Mouse (Mus musculus) midbrain, embryonic 11.5 days (tissue): ENCODE measurements around the gene Tacc2. TPM values are rescaled to one million over a fixed set of nuclear protein-coding genes. Genes with fewer than 3 reads are reported as not detected.

Source experiments
- ATAC-seq: fragments of 200-750 bp; cut with Nextera tagmentation; 2 replicates; pipeline ENCODE4 v1.8.0; 2017; ENCODE audit warnings: moderate TSS enrichment, moderate library complexity; ENCODE audit not compliant: low FRiP score
- DNase-seq: peaks from one replicate; pipeline ENCODE4 v3.0.0; 2015; ENCODE audit warnings: low spot score; ENCODE audit errors: missing footprints
- H3K27ac ChIP-seq: fragments of 300-500 bp; sonication (generic); 2 replicates; pipeline ENCODE4 v1.5.1; 2014; ENCODE audit warnings: low read depth, low read length
- H3K27me3 ChIP-seq: fragments of 300-500 bp; sonication (generic); 2 replicates; pipeline ENCODE4 v1.6.1; 2014; ENCODE audit warnings: mild to moderate bottlenecking, low read length, moderate library complexity, mixed read lengths; ENCODE audit not compliant: control insufficient read depth, insufficient read depth
- H3K36me3 ChIP-seq: fragments of 300-500 bp; sonication (generic); 2 replicates; pipeline ENCODE4 v1.6.1; 2014; ENCODE audit warnings: mild to moderate bottlenecking, low read length, moderate library complexity, mixed read lengths; ENCODE audit not compliant: control insufficient read depth, insufficient read depth
- H3K4me1 ChIP-seq: fragments of 300-500 bp; sonication (generic); 2 replicates; pipeline ENCODE4 v1.6.1; 2014; ENCODE audit warnings: low read length; ENCODE audit not compliant: control insufficient read depth, insufficient read depth
- H3K4me2 ChIP-seq: fragments of 300-500 bp; sonication (generic); 2 replicates; pipeline ENCODE4 v1.6.1; 2014; ENCODE audit warnings: mild to moderate bottlenecking, moderate library complexity
- H3K4me3 ChIP-seq: fragments of 300-500 bp; sonication (generic); 2 replicates; pipeline ENCODE4 v1.5.1; 2014; ENCODE audit warnings: low read depth, low read length
- H3K9ac ChIP-seq: fragments of 300-500 bp; sonication (generic); 2 replicates; pipeline ENCODE4 v1.6.1; 2014; ENCODE audit warnings: low read length
- H3K9me3 ChIP-seq: fragments of 300-500 bp; sonication (generic); 2 replicates; pipeline ENCODE4 v1.6.1; 2016; ENCODE audit warnings: low read length; ENCODE audit not compliant: control insufficient read depth
- WGBS: fragments of 180-500 bp; shearing (Covaris S2); extraction: QIAGEN DNeasy Blood & Tissue Kit; methylation state at CpG from one replicate; pipeline ENCODE4 v1.1.7; 2014; 5-methylcytosine and 5-hydroxymethylcytosine counted together
- polyA plus RNA-seq: library from polyadenylated mRNA; unstranded; fragments of >200 nt; fragmentation: Nextera tagmentation; extraction: Ambion mirVana; gene quantifications from 2 replicates; pipeline ENCODE4 v1.2.1, GENCODE M21; 2014

Gene Tacc2
- polyA plus RNA-seq, 1 experiment from 2014 or later, result 47.3 TPM

DNA sequence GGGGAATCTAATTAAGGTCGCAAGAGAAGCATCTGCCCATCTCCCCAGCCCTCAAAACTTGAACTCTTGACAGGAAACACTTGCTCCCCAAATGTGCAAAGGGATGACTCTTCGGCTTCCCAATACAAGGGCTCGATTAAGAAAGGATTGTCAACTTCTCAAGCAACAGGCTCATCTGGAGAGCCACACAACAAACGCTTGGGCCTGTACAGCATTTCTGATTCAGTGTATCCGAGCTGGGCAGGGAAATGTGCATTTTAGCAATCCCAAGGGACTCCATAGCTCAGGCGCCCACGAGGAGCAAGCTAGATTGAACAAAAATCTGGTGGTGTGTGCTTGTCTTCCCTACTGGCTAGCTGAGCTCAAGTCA, 30.8 kb upstream of the Tacc2 start:
- H3K9ac ChIP-seq, result peak overlapping the region; percentile 97
- ATAC-seq (no peak), DNase-seq (no peak)
- peak overlapping the region; percentile 92 for H3K4me2 ChIP-seq
- no peaks in the 10 kb centered on the region for H3K27me3 ChIP-seq
- H3K36me3 ChIP-seq, result peaks cover 15% of the 10 kb centered on the region; the same call in 1 of the 2 replicates
- peaks cover 12% of the 10 kb centered on the region for H3K4me1 ChIP-seq
- WGBS, result 7% methylated on average over 7 of the region's 7 CpGs
- H3K4me3 ChIP-seq, result peak overlapping the region; percentile 85
- no peaks in the 10 kb centered on the region for H3K9me3 ChIP-seq
- peak overlapping the region; percentile 98 for H3K27ac ChIP-seq

GRCm38 (mm10) chr7:130546791-130547484, 30.3 kb upstream of the Tacc2 start:
- peaks cover 15% of the 10 kb centered on the region; the same call in 1 of the 2 replicates for H3K36me3 ChIP-seq
- DNase-seq (peak; percentile 99), ATAC-seq (peak; percentile 94)
- peak overlapping the region; percentile 98 for H3K27ac ChIP-seq
- no peaks in the 10 kb centered on the region for H3K27me3 ChIP-seq
- under 1% methylated on average over 84 of the region's 84 CpGs for WGBS
- peak overlapping the region; percentile 97 for H3K9ac ChIP-seq
- H3K4me2 ChIP-seq, result peak overlapping the region; percentile 92
- peaks cover 12% of the 10 kb centered on the region for H3K4me1 ChIP-seq
- H3K4me3 ChIP-seq, result peak overlapping the region; percentile 85
- H3K9me3 ChIP-seq, result no peaks in the 10 kb centered on the region

GRCm38 (mm10) chr7:130547635-130548175, 29.5 kb upstream of the Tacc2 start:
- no peaks in the 10 kb centered on the region for H3K9me3 ChIP-seq
- peaks cover 12% of the 10 kb centered on the region for H3K4me1 ChIP-seq
- H3K27me3 ChIP-seq, result no peaks in the 10 kb centered on the region
- H3K4me3 ChIP-seq, result peak overlapping the region; percentile 85; the same call in 1 of the 2 replicates
- H3K4me2 ChIP-seq, result no peak overlapping the region
- ATAC-seq (no peak), DNase-seq (peak; percentile 60)
- H3K36me3 ChIP-seq, result peaks cover 9% of the 10 kb centered on the region; the same call in 1 of the 2 replicates
- 88% methylated on average over 12 of the region's 12 CpGs for WGBS
- H3K9ac ChIP-seq, result no peak overlapping the region; the same call in 1 of the 2 replicates
- no peak overlapping the region for H3K27ac ChIP-seq

- H3K27ac ChIP-seq, result no peak overlapping the region
- 65% methylated on average over 5 of the region's 5 CpGs for WGBS
- H3K27me3 ChIP-seq, result no peaks in the 10 kb centered on the region
- H3K4me2 ChIP-seq, result no peak overlapping the region
- H3K4me3 ChIP-seq, result no peak overlapping the region
- no peaks in the 10 kb centered on the region; the same call in 1 of the 2 replicates for H3K4me1 ChIP-seq
- no peak overlapping the region for H3K9ac ChIP-seq
- no peak for DNase-seq
- no peak for ATAC-seq
- H3K36me3 ChIP-seq, result no peaks in the 10 kb centered on the region
- no peaks in the 10 kb centered on the region for H3K9me3 ChIP-seq
Measured at GRCm38 (mm10) chr7:130552780-130553179, 24.5 kb upstream of the Tacc2 start.

GRCm38 (mm10) chr7:130553321-130553720, 23.9 kb upstream of the Tacc2 start:
- H3K9me3 ChIP-seq, result no peaks in the 10 kb centered on the region
- 78% methylated on average over 4 of the region's 4 CpGs for WGBS

GRCm38 (mm10) chr7:130555597-130555996, 21.6 kb upstream of the Tacc2 start:
- no peaks in the 10 kb centered on the region for H3K36me3 ChIP-seq
- no peak overlapping the region for H3K27ac ChIP-seq
- H3K9me3 ChIP-seq, result no peaks in the 10 kb centered on the region
- no peaks in the 10 kb centered on the region for H3K27me3 ChIP-seq
- DNase-seq, result no peak
- WGBS, result 69% methylated on average over 5 of the region's 5 CpGs
- H3K9ac ChIP-seq, result no peak overlapping the region
- H3K4me3 ChIP-seq, result no peak overlapping the region
- H3K4me1 ChIP-seq, result no peaks in the 10 kb centered on the region; the same call in 1 of the 2 replicates
- H3K4me2 ChIP-seq, result no peak overlapping the region
- ATAC-seq, result no peak

More at GRCm38 (mm10) chr7:130553321-130553720, 23.9 kb upstream of the Tacc2 start:
- H3K9ac ChIP-seq, result no peak overlapping the region
- H3K36me3 ChIP-seq, result no peaks in the 10 kb centered on the region
- no peak overlapping the region for H3K4me3 ChIP-seq
- H3K27me3 ChIP-seq, result no peaks in the 10 kb centered on the region
- H3K27ac ChIP-seq, result no peak overlapping the region
- no peaks in the 10 kb centered on the region; the same call in 1 of the 2 replicates for H3K4me1 ChIP-seq
- no peak overlapping the region for H3K4me2 ChIP-seq
- ATAC-seq (no peak), DNase-seq (no peak)

- DNase-seq (no peak), ATAC-seq (no peak)
- no peaks in the 10 kb centered on the region for H3K27me3 ChIP-seq
- no peak overlapping the region for H3K9ac ChIP-seq
- H3K9me3 ChIP-seq, result no peaks in the 10 kb centered on the region
- no peaks in the 10 kb centered on the region for H3K36me3 ChIP-seq
- no peak overlapping the region for H3K27ac ChIP-seq
- no peak overlapping the region for H3K4me2 ChIP-seq
- no peak overlapping the region for H3K4me3 ChIP-seq
- WGBS, result 78% methylated on average over 4 of the region's 4 CpGs
- no peaks in the 10 kb centered on the region; the same call in 1 of the 2 replicates for H3K4me1 ChIP-seq
Measured at GRCm38 (mm10) chr7:130558592-130558991, 18.6 kb upstream of the Tacc2 start.

DNA sequence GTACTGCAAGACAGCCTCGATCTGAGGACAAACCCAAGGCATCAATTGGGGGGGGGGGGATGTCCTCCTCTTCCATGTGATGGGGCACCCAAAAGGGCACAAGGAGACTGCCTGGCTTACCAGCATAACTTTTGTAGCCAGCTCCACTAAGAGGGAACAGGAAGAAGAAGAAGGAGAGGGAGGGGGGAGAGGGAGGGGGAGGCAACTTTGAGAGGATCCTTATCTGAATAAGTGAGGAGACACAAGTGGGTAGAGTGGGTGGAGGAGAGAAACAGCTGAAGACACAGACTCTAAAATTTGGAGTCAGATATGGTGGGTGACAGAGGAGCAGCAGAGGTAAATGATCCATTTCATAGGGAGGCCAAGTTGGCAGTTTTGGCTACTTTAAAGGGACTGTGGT, 16.3 kb upstream of the Tacc2 start:
- Histone ChIP-seq H3K9ac (no peak overlapping the region), H3K27me3 (no peaks in the 10 kb centered on the region), H3K4me3 (no peak overlapping the region), H3K4me1 (no peaks in the 10 kb centered on the region), H3K36me3 (no peaks in the 10 kb centered on the region), H3K9me3 (no peaks in the 10 kb centered on the region), H3K27ac (no peak overlapping the region), H3K4me2 (no peak overlapping the region)
- 59% methylated on average over 1 of the region's 1 CpGs for WGBS
- DNase-seq, result no peak
- ATAC-seq, result no peak

- 88% methylated on average over 4 of the region's 4 CpGs for WGBS
- Histone ChIP-seq H3K4me1 (no peaks in the 10 kb centered on the region), H3K4me3 (no peak overlapping the region), H3K4me2 (no peak overlapping the region), H3K9me3 (no peaks in the 10 kb centered on the region), H3K9ac (no peak overlapping the region), H3K27me3 (no peaks in the 10 kb centered on the region), H3K27ac (no peak overlapping the region), H3K36me3 (no peaks in the 10 kb centered on the region)
- ATAC-seq, result no peak
- peak; percentile 69 for DNase-seq
Measured at GRCm38 (mm10) chr7:130563276-130563675, 14.0 kb upstream of the Tacc2 start.
